Mouse (Mus musculus) liver, embryonic 11.5 days (tissue): ENCODE measurements at regions not wholly inside any gene's neighbourhood (a gene's known extent, or its start where the extent isn't known, plus 50 kb on each side); places are given as distances from the start of the nearest gene placed in this dataset.

Experiments used
- ATAC-seq: fragments of 200-750 bp; cut with Nextera tagmentation; replicated peaks from 2 replicates; pipeline ENCODE4 v1.8.0; 2017; ENCODE audit warnings: moderate number of reproducible peaks, mild to moderate bottlenecking, moderate TSS enrichment, moderate library complexity; ENCODE audit not compliant: low FRiP score
- DNase-seq: peaks from one replicate; pipeline ENCODE4 v3.0.0-alpha.2; 2017; ENCODE audit warnings: low spot score
- H3K27ac ChIP-seq: fragments of 300-500 bp; sonication (generic); 2 replicates; pipeline ENCODE4 v1.5.1; 2014; ENCODE audit warnings: mild to moderate bottlenecking, low read depth, low read length, control low read depth
- H3K27me3 ChIP-seq: fragments of 300-500 bp; sonication (generic); replicated peaks from 2 replicates; pipeline ENCODE4 v1.6.1; 2014; ENCODE audit warnings: low read length, mixed read lengths; ENCODE audit not compliant: control insufficient read depth, insufficient read depth
- H3K36me3 ChIP-seq: fragments of 300-500 bp; sonication (generic); 2 replicates; pipeline ENCODE4 v1.6.1; 2014; ENCODE audit warnings: mild to moderate bottlenecking, low read length, moderate library complexity, mixed read lengths; ENCODE audit not compliant: control insufficient read depth, insufficient read depth
- H3K4me1 ChIP-seq: fragments of 300-500 bp; sonication (generic); replicated peaks from 2 replicates; pipeline ENCODE4 v1.6.1; 2014; ENCODE audit warnings: low read length, mixed read lengths; ENCODE audit not compliant: control insufficient read depth, insufficient read depth
- H3K4me2 ChIP-seq: fragments of 300-500 bp; sonication (generic); 2 replicates; pipeline ENCODE4 v1.6.1; 2014; ENCODE audit warnings: mild to moderate bottlenecking, control low read depth, moderate library complexity
- H3K4me3 ChIP-seq: fragments of 300-500 bp; sonication (generic); 2 replicates; pipeline ENCODE4 v1.5.1; 2014; ENCODE audit warnings: low read depth, low read length, control low read depth
- H3K9ac ChIP-seq: fragments of 300-500 bp; sonication (generic); 2 replicates; pipeline ENCODE4 v1.6.1; 2014; ENCODE audit warnings: low read depth, low read length, control low read depth
- H3K9me3 ChIP-seq: fragments of 300-500 bp; sonication (generic); 2 replicates; pipeline ENCODE4 v1.6.1; 2016; ENCODE audit warnings: low read length, inconsistent platforms, mixed read lengths; ENCODE audit not compliant: control insufficient read depth
- WGBS: fragments of 180-500 bp; shearing (Covaris S2); extraction: QIAGEN DNeasy Blood & Tissue Kit; methylation state at CpG from one replicate; pipeline ENCODE4 v1.1.7; 2014; 5-methylcytosine and 5-hydroxymethylcytosine counted together

DNA sequence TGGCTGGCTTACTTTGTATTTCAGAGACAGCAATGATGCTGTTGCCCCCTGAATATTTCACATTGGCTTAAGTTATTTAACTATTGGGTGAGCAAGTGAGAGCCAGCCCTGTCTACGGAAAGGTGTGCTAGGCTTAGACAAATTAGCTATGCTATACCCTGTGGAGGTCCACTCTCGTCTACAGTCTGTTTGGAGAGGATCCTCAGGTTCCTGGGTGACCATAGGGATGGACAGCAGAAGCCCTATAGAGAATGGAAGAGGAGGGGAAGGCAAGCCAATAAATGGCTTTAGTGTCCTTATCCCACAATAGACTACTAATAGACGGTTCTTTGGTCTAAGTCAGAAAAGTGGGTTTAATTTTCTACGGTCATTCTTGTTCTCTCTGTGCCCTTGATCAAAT is 455.3 kb upstream of the Nr2f2 start:
- Histone ChIP-seq H3K4me1 (no peaks in the 10 kb centered on the region; the same call in 1 of the 2 replicates), H3K4me2 (no peak overlapping the region), H3K4me3 (no peak overlapping the region), H3K27me3 (no peaks in the 10 kb centered on the region), H3K9ac (no peak overlapping the region), H3K9me3 (no peaks in the 10 kb centered on the region), H3K27ac (no peak overlapping the region), H3K36me3 (no peaks in the 10 kb centered on the region)
- DNase-seq (no peak), ATAC-seq (no peak)
- WGBS = 91% methylated on average over 4 of the region's 4 CpGs

DNA sequence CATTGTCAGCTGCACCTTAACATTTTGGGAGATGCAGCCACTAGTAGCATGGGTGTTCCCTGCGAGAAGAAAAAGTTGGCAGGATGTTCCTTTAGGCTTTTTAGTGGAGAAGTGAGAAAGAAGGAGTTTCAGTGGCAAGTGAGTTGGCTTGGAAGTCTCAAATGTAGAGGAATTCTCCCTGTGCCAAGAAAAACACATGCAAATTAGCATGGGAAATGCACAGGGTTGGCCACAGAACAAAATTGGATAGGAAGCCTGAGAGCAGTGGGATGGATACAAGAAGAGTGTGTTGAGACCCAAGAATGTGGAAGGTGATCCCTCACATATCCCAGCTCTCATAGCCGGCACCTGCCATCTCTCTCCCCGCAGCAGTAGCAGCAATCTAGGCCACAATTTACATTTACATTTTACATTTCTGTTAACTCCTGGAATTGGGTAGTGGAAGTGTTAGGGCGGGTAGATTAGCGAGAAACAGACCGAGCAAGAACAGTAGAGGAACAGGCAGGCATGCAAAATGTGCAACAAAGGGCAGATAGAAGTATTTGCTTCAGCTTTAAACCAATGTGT is 450.9 kb upstream of the Nr2f2 start:
- H3K9ac ChIP-seq = no peak overlapping the region
- H3K4me1 ChIP-seq = no peaks in the 10 kb centered on the region; the same call in 1 of the 2 replicates
- DNase-seq = no peak
- no peaks in the 10 kb centered on the region for H3K9me3 ChIP-seq
- 85% methylated on average over 6 of the region's 6 CpGs for WGBS
- no peak overlapping the region for H3K27ac ChIP-seq
- H3K4me2 ChIP-seq = no peak overlapping the region
- no peak for ATAC-seq
- H3K4me3 ChIP-seq = no peak overlapping the region
- no peaks in the 10 kb centered on the region for H3K36me3 ChIP-seq
- H3K27me3 ChIP-seq = no peaks in the 10 kb centered on the region

DNA sequence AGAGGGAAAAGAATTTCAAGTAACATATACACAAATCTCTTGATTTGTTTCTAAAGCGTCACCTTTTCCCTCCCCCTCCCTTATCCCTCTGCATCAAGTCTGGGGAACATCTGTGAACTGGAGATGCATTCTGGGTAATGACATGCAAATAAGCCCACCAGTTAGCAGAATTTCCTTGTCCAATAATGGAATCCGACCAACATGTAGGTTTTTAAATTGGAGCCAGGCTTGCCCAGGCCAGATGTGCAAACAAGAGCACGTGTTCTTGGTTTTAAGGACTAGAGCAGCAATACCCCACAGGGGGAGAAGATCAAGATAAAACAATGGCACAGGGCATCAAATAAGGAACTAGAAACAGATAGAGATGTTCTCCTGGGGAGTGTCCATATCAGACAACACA is 447.9 kb upstream of the Nr2f2 start:
- Histone ChIP-seq H3K4me2 (no peak overlapping the region), H3K27ac (no peak overlapping the region), H3K9ac (no peak overlapping the region), H3K9me3 (no peaks in the 10 kb centered on the region), H3K36me3 (no peaks in the 10 kb centered on the region), H3K27me3 (no peaks in the 10 kb centered on the region), H3K4me3 (no peak overlapping the region), H3K4me1 (no peaks in the 10 kb centered on the region)
- DNase-seq (no peak), ATAC-seq (no peak)
- WGBS = 64% methylated on average over 3 of the region's 3 CpGs

DNA sequence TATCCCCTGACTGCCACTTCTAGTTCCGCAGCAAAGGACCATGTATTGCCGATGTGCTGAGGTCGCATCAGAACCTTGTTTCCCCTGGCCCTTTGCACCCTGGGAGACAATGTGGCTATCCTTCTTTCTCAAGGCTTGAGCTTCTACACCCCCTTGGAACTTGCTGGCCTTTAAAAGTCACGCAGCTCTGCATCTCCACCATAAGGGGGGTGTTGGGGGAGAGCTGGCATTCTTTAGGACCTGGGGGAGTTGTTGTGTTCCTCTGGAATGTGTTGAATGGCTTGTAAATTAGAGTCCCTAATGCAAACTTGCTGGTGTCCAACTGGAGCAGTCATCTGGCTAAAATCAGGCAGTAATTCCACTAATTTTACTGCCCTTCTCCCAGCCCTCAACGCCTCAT is 446.6 kb upstream of the Nr2f2 start:
- DNase-seq (no peak), ATAC-seq (no peak)
- Histone ChIP-seq H3K4me1 (no peaks in the 10 kb centered on the region), H3K4me3 (no peak overlapping the region), H3K4me2 (no peak overlapping the region), H3K9ac (no peak overlapping the region), H3K27ac (no peak overlapping the region), H3K36me3 (no peaks in the 10 kb centered on the region), H3K27me3 (no peaks in the 10 kb centered on the region), H3K9me3 (no peaks in the 10 kb centered on the region)
- WGBS = 53% methylated on average over 5 of the region's 5 CpGs

DNA sequence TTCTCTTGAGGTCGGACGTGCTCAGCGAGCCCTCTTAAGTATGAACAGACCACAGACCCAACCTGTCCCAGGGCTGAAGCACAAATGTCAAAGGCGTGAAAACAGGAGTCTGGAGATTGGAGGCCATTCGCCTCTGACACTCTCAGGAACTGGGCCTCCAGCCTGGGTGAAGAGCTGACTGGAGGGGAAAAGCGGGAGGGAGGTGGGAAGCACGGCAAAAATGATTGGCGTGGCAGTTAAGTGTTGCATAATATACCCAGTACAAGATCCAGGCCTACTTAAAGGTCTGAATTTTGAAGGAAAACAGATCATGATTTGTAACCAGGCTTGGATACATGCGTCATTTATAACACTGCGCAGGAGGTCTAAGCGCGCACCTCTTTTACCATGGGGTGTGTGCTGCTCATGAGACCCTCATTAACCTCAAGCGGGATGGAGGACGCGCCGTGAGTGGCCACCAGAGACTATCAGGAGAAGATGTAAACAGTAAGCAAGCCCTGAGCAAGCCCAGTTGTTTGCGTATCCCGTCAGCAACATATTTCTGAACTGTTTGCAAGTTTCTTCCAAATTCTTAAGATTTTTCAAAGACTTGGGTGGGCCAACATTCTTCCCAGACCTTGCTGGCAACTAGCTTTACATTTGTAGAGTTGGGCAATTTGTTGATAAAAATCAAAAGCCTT is 444.0 kb upstream of the Nr2f2 start:
- Histone ChIP-seq H3K27ac (no peak overlapping the region), H3K4me3 (no peak overlapping the region), H3K4me2 (no peak overlapping the region), H3K9me3 (no peaks in the 10 kb centered on the region), H3K27me3 (no peaks in the 10 kb centered on the region), H3K4me1 (no peaks in the 10 kb centered on the region), H3K36me3 (no peaks in the 10 kb centered on the region), H3K9ac (no peak overlapping the region)
- WGBS = 77% methylated on average over 18 of the region's 18 CpGs
- no peak for ATAC-seq
- no peak for DNase-seq

DNA sequence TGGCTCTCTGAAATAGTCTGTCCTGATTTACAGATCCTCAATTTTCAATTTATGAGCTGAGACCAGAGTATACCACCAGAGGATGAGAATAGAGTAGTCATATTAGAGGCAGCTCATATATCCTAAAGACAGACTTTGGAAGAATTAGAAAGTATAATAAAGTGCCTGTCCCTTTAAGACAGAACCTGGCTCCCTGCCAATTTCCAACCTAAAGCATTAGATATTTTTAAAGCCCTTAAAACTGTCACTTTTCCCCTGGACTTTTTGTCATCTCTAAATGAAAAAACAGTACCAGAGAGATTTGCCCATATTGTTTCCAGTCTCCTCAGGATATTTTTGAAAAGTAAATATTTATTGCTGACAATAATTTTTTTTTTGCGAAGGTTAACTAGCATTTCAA is 437.7 kb upstream of the Nr2f2 start:
- Histone ChIP-seq H3K27me3 (no peaks in the 10 kb centered on the region), H3K9me3 (no peaks in the 10 kb centered on the region), H3K27ac (no peak overlapping the region), H3K4me1 (no peaks in the 10 kb centered on the region), H3K4me2 (no peak overlapping the region), H3K36me3 (no peaks in the 10 kb centered on the region), H3K4me3 (no peak overlapping the region), H3K9ac (no peak overlapping the region)
- WGBS = 77% methylated on average over 1 of the region's 1 CpGs
- ATAC-seq = no peak
- DNase-seq = no peak

DNA sequence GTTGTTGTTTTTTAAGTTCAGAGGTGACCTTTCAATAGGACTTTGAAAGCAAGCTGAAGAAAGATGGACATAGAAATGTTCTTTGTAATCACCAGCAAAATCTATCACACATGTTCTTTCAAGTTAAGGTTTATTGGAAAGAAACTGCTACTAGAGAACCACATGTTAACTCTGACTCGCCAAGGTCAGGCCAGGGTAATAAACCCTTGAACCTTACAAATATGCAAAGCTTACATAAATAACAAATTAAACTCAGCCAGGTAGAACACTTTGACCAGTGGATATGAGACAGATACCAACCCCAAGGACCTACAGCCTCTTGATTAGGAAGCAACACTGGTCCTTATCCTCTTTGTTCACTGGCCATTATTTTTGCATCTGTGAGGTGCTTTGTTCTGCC is 433.4 kb upstream of the Nr2f2 start:
- 88% methylated on average over 1 of the region's 1 CpGs for WGBS
- Histone ChIP-seq H3K36me3 (no peaks in the 10 kb centered on the region), H3K9ac (no peak overlapping the region), H3K27ac (no peak overlapping the region), H3K9me3 (no peaks in the 10 kb centered on the region), H3K27me3 (no peaks in the 10 kb centered on the region), H3K4me2 (no peak overlapping the region), H3K4me3 (no peak overlapping the region), H3K4me1 (no peaks in the 10 kb centered on the region)
- no peak for DNase-seq
- no peak for ATAC-seq

DNA sequence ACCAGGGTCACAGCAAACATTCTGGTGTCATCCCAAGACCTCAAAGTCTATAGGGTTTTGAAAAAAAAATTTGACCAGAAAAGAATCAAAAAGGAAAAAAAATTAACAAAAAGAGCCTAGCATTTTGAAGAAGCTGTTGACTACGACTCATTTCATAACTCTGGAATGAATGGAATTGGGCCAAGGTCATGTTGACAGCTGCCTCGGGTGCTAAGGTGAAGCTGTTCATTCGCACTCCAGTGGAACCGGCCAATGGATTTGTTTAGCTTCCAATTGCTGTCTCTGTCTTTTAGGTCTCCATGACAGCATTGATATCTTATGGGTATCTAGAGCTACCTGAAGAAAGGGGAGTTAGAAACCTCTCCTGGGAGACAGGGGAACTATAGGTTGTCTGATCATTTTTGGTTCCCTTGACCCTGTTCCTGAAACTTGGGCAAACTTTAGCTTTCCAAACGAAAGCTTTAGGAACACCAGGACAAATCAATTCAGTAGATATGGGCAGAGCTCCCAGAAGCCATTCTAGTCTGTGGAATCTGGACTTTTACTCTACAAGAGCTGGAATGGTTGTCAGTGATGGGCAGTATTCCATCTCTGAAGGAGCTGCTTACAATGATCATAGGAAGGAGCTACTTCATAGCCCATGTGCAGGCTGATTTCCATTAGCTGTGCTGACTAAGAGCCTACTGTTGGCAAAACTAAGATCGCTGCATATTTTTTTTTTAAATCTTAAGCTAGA is 432.7 kb upstream of the Nr2f2 start:
- 75% methylated on average over 6 of the region's 6 CpGs for WGBS
- Histone ChIP-seq H3K27me3 (no peaks in the 10 kb centered on the region), H3K4me2 (no peak overlapping the region), H3K27ac (no peak overlapping the region), H3K9ac (no peak overlapping the region), H3K4me3 (no peak overlapping the region), H3K9me3 (no peaks in the 10 kb centered on the region), H3K36me3 (no peaks in the 10 kb centered on the region), H3K4me1 (no peaks in the 10 kb centered on the region)
- DNase-seq = no peak
- ATAC-seq = no peak
